Comparison of ENCODE assay signal across 8 mouse cellular contexts in genomic region chr11:54866119-54867048, GRCm38 (mm10). TPM values are rescaled to one million over a fixed set of nuclear protein-coding genes. Genes with fewer than 3 reads are reported as not detected.
A peak's percentile ranks its signal among the peaks of the same experiment; 100 is the strongest.
DNase-seq lines count a peak whose midpoint lies in the region; ATAC-seq and TF ChIP-seq lines count a peak whose summit lies in the region.

Gene Hint1 (plus strand): TSS chr11:54866383.

- peak; percentile 77 for ATAC-seq in activated CD4-positive, CD25-positive, alpha-beta regulatory T cell, adult 4 months
- peak; percentile 60 for ATAC-seq in common myeloid progenitor, adult 5-6 weeks (replicated peaks; ENCODE audit: low read depth, poor library complexity, severe bottlenecking)
- ATAC-seq in hindbrain, postnatal 0 days = peak; percentile 87

- H3K27ac ChIP-seq in hindbrain, postnatal 0 days = peak within 1 kb of the TSS; percentile 91
- peak within 1 kb of the TSS; percentile 98 for H3K27ac ChIP-seq in left cerebral cortex, adult 2 months
- H3K27ac ChIP-seq in macrophage = peak within 1 kb of the TSS; percentile 70

- WGBS in hindbrain, postnatal 0 days = under 1% methylated on average over 107 of the region's 107 CpGs
- WGBS in macrophage (ENCODE audit: missing documents) = under 1% methylated on average over 89 of the region's 107 CpGs

- H3K9ac ChIP-seq in hindbrain, postnatal 0 days (replicated peaks; ENCODE audit: low read length) = peak within 1 kb of the TSS; percentile 96

- H3K4me2 ChIP-seq in hindbrain, postnatal 0 days (ENCODE audit: low read depth, low read length) = peak within 1 kb of the TSS; percentile 60

- no peak for TF ChIP-seq CTCF in hindbrain, postnatal 0 days (IDR thresholded peaks at IDR 0.05; ENCODE audit: low read depth)
- TF ChIP-seq CTCF in left cerebral cortex, adult 2 months (IDR thresholded peaks at IDR 0.05) = peak; percentile 32

- DNase-seq in gastrocnemius, adult 8-10 months (ENCODE audit: low spot score in 2 of 2) = peak; percentile 85 to 87
- DNase-seq in hindbrain, postnatal 0 days (ENCODE audit: low spot score) = peak; percentile 96
- DNase-seq in left cerebral cortex, adult 2 months (ENCODE audit: extremely low spot score in 1 of 2, low spot score in 2 of 2) = peak; percentile 92 to 96
- DNase-seq in retina, postnatal 7 days (ENCODE audit: low read depth, low spot score) = peak; percentile 84
- peak; percentile 89 to 92 for DNase-seq in urinary bladder, adult 18-20 months (ENCODE audit: low spot score in 2 of 2)

- intact Hi-C loops in left cerebral cortex, adult 2 months (cut with DNase I) = loop anchor here (1.0 to 10.0 kb wide), 2 partner anchors 79 to 342 kb away; partner anchors contain the start of genes Cdc42se2 and Rapgef6

- peaks cover 37% of the 10 kb centered on the region for H3K79me2 ChIP-seq in macrophage (ENCODE audit: inconsistent target)

- H3K27me3 ChIP-seq in hindbrain, postnatal 0 days (ENCODE audit: insufficient read depth, low read length) = no peaks in the 10 kb centered on the region

- peak within 1 kb of the TSS; percentile 83 for H3K4me3 ChIP-seq in hindbrain, postnatal 0 days (ENCODE audit: low read length)
- H3K4me3 ChIP-seq in left cerebral cortex, adult 2 months = peak within 1 kb of the TSS; percentile 95
- H3K4me3 ChIP-seq in macrophage (ENCODE audit: inconsistent target) = peak within 1 kb of the TSS; percentile 66

- H3K36me3 ChIP-seq in hindbrain, postnatal 0 days (ENCODE audit: insufficient read depth, low read length) = peaks cover 8% of the 10 kb centered on the region; the same call in 1 of the 2 replicates
- peaks cover 19% of the 10 kb centered on the region for H3K36me3 ChIP-seq in macrophage (ENCODE audit: inconsistent target)

- no peaks in the 10 kb centered on the region; the same call in 1 of the 2 replicates for H3K4me1 ChIP-seq in hindbrain, postnatal 0 days (ENCODE audit: insufficient read depth, low read length)

- H3K9me3 ChIP-seq in hindbrain, postnatal 0 days (ENCODE audit: low read length) = no peaks in the 10 kb centered on the region

RNA-seq across cellular contexts. Expression of gene Hint1, which starts in this region (rescaled TPM):
- 100 to 1,000 TPM; 601 to 656 TPM for polyA plus RNA-seq in activated CD4-positive, CD25-positive, alpha-beta regulatory T cell, adult 4 months (2017; shearing (Covaris generic))
- total RNA-seq in common myeloid progenitor, adult 5-6 weeks (2017) = 473 and 553 TPM in 2 replicates
- total RNA-seq in gastrocnemius, adult 8-10 months (2022) = 100 to 1,000 TPM; 154 to 257 (median 186) TPM
- total RNA-seq in hindbrain, postnatal 0 days (2014; rRNA removed) = 521 and 547 TPM in 2 replicates
- polyA plus RNA-seq in hindbrain, postnatal 0 days (2015; fragmentation: Nextera tagmentation; extraction: Ambion mirVana) = 1,077 and 1,085 TPM in 2 replicates
- total RNA-seq in left cerebral cortex, adult 2 months (2021) = 100 to 1,000 TPM; 234 to 245 TPM
- 10 to 100 TPM in 23 of 26 experiments, 1 to 10 TPM in 3; 8.1 to 84.4 (median 24.2) TPM for total RNA-seq in macrophage (2018; cell fraction: chromatin; rRNA removed)
- 100 to 1,000 TPM; 354 to 532 (median 434) TPM for total RNA-seq in macrophage (2018; cell fraction: cytosol; rRNA removed)
- 100 to 1,000 TPM in 15 of 26 experiments, 10 to 100 TPM in 11; 45.3 to 183 (median 105) TPM for total RNA-seq in macrophage (2018; cell fraction: nucleus; rRNA removed)
- polyA plus RNA-seq in macrophage (2018) = 231 to 631 TPM (median 515 TPM) in 3 replicates

Comparison
In these comparisons a context has a peak if more than half of its experiments do, and no peak if none do; other contexts are left out.
1. Peak in every context shown above with its lines: DNase-seq, ATAC-seq, H3K4me3 ChIP-seq and H3K27ac ChIP-seq.